Mouse (Mus musculus): ENCODE measurements around the gene Fes. TPM values are rescaled to one million over a fixed set of nuclear protein-coding genes. Genes with fewer than 3 reads are reported as not detected.

Gene Fes
- polyA plus RNA-seq, 1 experiment from 2014 or later, result 18.2 TPM

DNA sequence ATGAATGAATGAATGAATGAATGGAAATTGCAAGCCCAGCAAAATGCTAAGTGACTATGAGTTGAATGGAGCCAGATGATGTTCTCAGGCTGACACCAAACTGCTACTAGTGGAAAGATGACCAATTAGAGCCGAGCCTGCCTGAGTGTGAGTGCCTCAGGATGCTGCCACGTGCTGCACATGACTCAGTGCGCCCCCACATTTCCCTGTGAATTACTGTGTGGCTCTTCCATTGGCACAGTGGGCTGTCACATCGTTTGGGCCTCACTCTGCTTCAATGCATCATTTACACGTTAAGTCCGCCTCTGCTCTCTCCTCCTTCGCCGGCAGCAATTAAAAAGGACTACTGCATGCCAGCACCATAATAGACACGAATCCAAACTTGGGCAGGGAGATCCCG is 24.5 kb upstream of the Fes start:
- no peak overlapping the region for H3K27ac ChIP-seq (ENCODE audit: low read length)
- no peak overlapping the region for H3K9ac ChIP-seq (ENCODE audit: low read depth, low read length)
- H3K4me3 ChIP-seq (ENCODE audit: low read depth, low read length), result no peak overlapping the region
- H3K4me2 ChIP-seq (ENCODE audit: low read depth, low read length), result no peak overlapping the region
- WGBS (ENCODE audit: insufficient replicate concordance), result 70% methylated on average over 10 of the region's 10 CpGs
- no peaks in the 10 kb centered on the region for H3K9me3 ChIP-seq (replicated peaks; ENCODE audit: control insufficient read depth, low read length)
- H3K36me3 ChIP-seq (ENCODE audit: control insufficient read depth, insufficient read depth), result no peaks in the 10 kb centered on the region
- no peak for ATAC-seq (ENCODE audit: low read depth)
- H3K27me3 ChIP-seq (ENCODE audit: control insufficient read depth, insufficient read depth, low read depth, low read length), result no peaks in the 10 kb centered on the region
- no peaks in the 10 kb centered on the region; the same call in 1 of the 2 replicates for H3K4me1 ChIP-seq (ENCODE audit: control insufficient read depth, low read depth, low read length)

DNA sequence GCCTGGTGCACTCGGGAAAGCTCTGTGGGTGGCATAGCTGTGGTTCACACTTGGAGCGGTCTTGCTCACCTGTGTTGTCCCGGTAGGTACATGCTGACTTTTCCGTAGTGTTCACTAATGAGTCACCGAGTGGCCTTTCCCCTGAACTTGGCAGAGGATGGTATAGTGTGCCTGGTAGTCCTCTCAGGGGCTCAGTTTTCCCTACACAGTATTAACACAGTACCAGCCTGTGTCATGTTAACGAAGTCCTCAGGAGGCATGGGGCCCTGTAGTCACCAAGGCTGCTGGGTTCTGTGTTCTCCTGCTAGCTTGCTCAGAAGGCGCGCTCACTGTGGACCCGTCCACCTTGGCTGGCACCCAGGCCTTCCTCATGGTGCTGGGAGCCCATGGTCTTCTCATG is 22.6 kb upstream of the Fes start:
- H3K4me3 ChIP-seq (ENCODE audit: low read depth, low read length), result no peak overlapping the region
- no peak overlapping the region for H3K4me2 ChIP-seq (ENCODE audit: low read depth, low read length)
- no peaks in the 10 kb centered on the region for H3K4me1 ChIP-seq (ENCODE audit: control insufficient read depth, low read depth, low read length)
- H3K27ac ChIP-seq (ENCODE audit: low read length), result no peak overlapping the region
- ATAC-seq (ENCODE audit: low read depth), result no peak
- no peaks in the 10 kb centered on the region for H3K27me3 ChIP-seq (ENCODE audit: control insufficient read depth, insufficient read depth, low read depth, low read length)
- H3K9ac ChIP-seq (ENCODE audit: low read depth, low read length), result no peak overlapping the region
- no peaks in the 10 kb centered on the region for H3K36me3 ChIP-seq (ENCODE audit: control insufficient read depth, insufficient read depth)
- WGBS (ENCODE audit: insufficient replicate concordance), result 73% methylated on average over 9 of the region's 9 CpGs
- H3K9me3 ChIP-seq (replicated peaks; ENCODE audit: control insufficient read depth, low read length), result no peaks in the 10 kb centered on the region

DNA sequence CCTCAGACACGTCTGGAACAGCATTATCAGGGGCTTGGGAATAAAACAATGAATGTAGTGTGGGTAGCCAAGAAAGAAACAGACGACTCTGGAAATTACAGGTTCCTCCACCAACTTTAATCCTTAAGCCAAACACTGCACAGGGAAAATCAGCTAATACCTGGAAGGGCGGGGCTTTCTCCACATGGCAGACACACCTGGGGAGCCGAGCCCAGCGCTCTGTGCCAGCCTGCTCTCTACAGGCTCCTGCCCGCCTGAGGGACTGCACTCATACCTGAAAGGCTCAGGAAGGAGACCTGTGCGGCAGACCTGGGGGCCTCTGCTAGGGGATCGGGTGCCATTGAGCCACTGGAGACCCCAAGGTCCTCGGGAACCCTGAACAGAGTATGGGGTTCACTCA is 20.0 kb upstream of the Fes start:
- Histone ChIP-seq H3K9me3 (replicated peaks; ENCODE audit: control insufficient read depth, low read length) (no peaks in the 10 kb centered on the region), H3K27me3 (ENCODE audit: control insufficient read depth, insufficient read depth, low read depth, low read length) (peaks cover 19% of the 10 kb centered on the region), H3K36me3 (ENCODE audit: control insufficient read depth, insufficient read depth) (no peaks in the 10 kb centered on the region), H3K4me2 (ENCODE audit: low read depth, low read length) (no peak overlapping the region), H3K4me1 (ENCODE audit: control insufficient read depth, low read depth, low read length) (peaks cover 13% of the 10 kb centered on the region), H3K9ac (ENCODE audit: low read depth, low read length) (no peak overlapping the region; the same call in 1 of the 2 replicates), H3K27ac (ENCODE audit: low read length) (no peak overlapping the region), H3K4me3 (ENCODE audit: low read depth, low read length) (no peak overlapping the region)
- ATAC-seq (ENCODE audit: low read depth), result no peak
- 66% methylated on average over 9 of the region's 9 CpGs for WGBS (ENCODE audit: insufficient replicate concordance)

DNA sequence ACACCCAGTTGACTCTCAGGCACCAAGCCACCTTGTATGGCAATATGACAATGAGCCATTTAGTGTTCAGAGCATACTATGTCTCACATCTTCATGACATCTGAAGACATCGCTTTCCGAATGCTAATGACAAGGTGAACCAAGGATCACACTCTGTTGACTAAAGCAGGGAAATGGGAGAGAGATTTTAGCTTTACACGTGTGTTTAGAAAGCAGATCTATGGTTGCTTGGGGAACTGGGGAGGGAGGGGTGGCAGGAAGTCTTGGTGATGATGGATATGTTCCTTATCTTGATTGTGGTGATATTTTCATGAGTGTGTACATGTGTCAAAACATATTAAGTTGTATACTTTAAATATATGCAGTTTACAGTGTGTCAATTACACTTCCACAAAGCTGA is 18.4 kb upstream of the Fes start:
- peaks cover 34% of the 10 kb centered on the region for H3K27me3 ChIP-seq (ENCODE audit: control insufficient read depth, insufficient read depth, low read depth, low read length)
- H3K9ac ChIP-seq (ENCODE audit: low read depth, low read length), result no peak overlapping the region
- no peak for ATAC-seq (ENCODE audit: low read depth)
- H3K36me3 ChIP-seq (ENCODE audit: control insufficient read depth, insufficient read depth), result no peaks in the 10 kb centered on the region
- H3K4me3 ChIP-seq (ENCODE audit: low read depth, low read length), result no peak overlapping the region
- peaks cover 13% of the 10 kb centered on the region for H3K4me1 ChIP-seq (ENCODE audit: control insufficient read depth, low read depth, low read length)
- no peaks in the 10 kb centered on the region for H3K9me3 ChIP-seq (replicated peaks; ENCODE audit: control insufficient read depth, low read length)
- WGBS (ENCODE audit: insufficient replicate concordance), result 60% methylated on average over 3 of the region's 3 CpGs
- H3K27ac ChIP-seq (ENCODE audit: low read length), result no peak overlapping the region
- no peak overlapping the region for H3K4me2 ChIP-seq (ENCODE audit: low read depth, low read length)

DNA sequence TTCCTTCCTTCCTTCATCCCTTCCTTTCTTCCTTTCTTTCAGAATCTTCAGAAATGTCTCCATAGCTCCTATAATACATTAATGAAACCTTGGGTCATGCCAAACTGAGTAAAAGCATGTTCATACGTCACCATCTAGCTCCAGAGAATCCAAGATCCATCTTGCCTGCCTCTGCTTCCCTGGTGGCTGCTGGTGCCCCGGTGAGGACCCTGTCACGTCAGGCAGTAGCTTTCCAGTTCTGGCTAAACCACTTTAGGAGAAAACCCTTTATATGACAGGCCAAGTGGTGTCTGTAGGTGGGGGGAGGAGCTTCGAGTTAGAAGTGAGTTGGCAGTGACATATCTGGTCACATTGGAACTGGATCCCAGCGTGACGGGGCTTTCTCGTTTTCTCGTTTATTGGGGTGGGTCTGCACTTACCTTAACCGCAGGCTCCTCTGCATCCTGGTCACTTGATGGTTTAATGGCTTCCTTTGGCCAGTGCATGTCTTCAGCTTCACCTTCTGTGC is 17.5 kb upstream of the Fes start, which contains the start of gene Furin:
TSS of gene Furin (minus strand) at position 249 of the 508 bp plus-strand sequence.
- WGBS (ENCODE audit: insufficient replicate concordance), result 59% methylated on average over 9 of the region's 9 CpGs
- ATAC-seq (ENCODE audit: low read depth), result no peak
- no peak within 1 kb of the TSS for H3K9ac ChIP-seq (ENCODE audit: low read depth, low read length)
- H3K27ac ChIP-seq (ENCODE audit: low read length), result 0 out of 2 replicates have a peak within 1 kb of the TSS, but pooled peaks have one; percentile 17
- H3K4me2 ChIP-seq (ENCODE audit: low read depth, low read length), result no peak within 1 kb of the TSS
- H3K4me3 ChIP-seq (ENCODE audit: low read depth, low read length), result no peak within 1 kb of the TSS
- peaks cover 16% of the 10 kb centered on the region for H3K4me1 ChIP-seq (ENCODE audit: control insufficient read depth, low read depth, low read length)
- H3K36me3 ChIP-seq (ENCODE audit: control insufficient read depth, insufficient read depth), result no peaks in the 10 kb centered on the region
- no peaks in the 10 kb centered on the region for H3K9me3 ChIP-seq (replicated peaks; ENCODE audit: control insufficient read depth, low read length)
- H3K27me3 ChIP-seq (ENCODE audit: control insufficient read depth, insufficient read depth, low read depth, low read length), result peaks cover 37% of the 10 kb centered on the region

DNA sequence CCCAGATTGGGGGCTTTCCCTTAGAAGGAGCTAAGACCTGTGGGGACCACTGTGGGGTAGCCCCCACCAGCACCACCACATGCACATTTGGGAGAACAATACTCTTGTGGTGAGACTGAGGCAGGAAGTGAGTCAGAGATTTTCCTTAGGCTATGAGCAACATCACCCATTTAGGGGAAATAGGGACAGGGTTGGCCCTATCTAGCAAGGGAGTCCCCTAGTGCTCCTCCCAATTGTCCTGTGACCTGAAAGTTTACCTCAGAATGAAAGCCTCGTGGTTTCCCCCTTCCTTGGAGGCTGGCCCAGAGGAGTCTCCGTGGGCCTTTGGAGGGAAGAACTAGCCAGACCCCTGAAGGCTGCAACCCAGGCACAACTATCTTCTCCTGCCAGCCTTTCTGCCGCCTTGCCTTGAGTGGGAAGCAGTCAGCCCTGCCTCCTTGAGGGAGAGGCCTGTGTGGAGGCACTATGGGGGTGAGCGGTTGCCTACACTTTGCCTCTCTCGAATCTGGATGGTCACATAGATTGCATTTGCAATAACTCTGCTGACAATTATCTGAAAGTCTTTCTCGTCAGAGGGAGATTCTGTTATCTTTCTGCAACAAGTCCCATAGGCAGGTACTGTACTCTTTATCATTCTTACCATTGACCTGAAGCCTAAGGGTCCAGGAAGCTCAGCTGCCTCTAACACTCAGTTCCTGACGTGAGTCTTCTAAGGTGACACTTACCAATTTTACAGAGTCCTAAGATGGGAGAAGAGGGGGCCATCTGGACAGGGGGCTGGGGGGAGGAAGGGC is 16.6 kb upstream of the Fes start:
- Histone ChIP-seq H3K4me2 (ENCODE audit: low read depth, low read length) (no peak overlapping the region), H3K27ac (ENCODE audit: low read length) (peak overlapping the region; percentile 17; the same call in 1 of the 2 replicates), H3K9me3 (replicated peaks; ENCODE audit: control insufficient read depth, low read length) (no peaks in the 10 kb centered on the region), H3K4me1 (ENCODE audit: control insufficient read depth, low read depth, low read length) (peaks cover 16% of the 10 kb centered on the region), H3K9ac (ENCODE audit: low read depth, low read length) (no peak overlapping the region), H3K36me3 (ENCODE audit: control insufficient read depth, insufficient read depth) (no peaks in the 10 kb centered on the region), H3K27me3 (ENCODE audit: control insufficient read depth, insufficient read depth, low read depth, low read length) (peaks cover 37% of the 10 kb centered on the region), H3K4me3 (ENCODE audit: low read depth, low read length) (no peak overlapping the region)
- no peak for ATAC-seq (ENCODE audit: low read depth)
- WGBS (ENCODE audit: insufficient replicate concordance), result 20% methylated on average over 7 of the region's 7 CpGs

DNA sequence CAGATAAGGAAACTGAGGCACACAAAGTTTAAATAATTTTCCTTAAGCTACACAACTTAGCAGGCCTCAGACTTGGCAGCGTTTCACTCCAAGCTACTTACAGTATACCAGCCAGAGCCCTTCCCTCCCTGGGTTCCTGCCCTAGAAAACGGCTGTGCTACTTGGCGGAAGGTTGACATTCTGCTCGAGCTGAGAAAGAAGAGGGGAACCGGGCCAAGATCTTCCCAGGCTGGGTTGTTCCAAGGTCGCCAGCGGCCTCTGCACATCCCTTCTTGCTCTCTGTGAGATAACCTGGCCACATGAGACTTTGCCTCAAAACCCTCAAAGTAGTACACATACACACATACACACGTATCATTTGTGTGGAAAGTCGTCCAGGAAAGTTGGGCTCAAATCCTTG is 15.8 kb upstream of the Fes start:
- Histone ChIP-seq H3K4me3 (ENCODE audit: low read depth, low read length) (no peak overlapping the region), H3K9me3 (replicated peaks; ENCODE audit: control insufficient read depth, low read length) (no peaks in the 10 kb centered on the region), H3K27ac (ENCODE audit: low read length) (peak overlapping the region; percentile 14), H3K27me3 (ENCODE audit: control insufficient read depth, insufficient read depth, low read depth, low read length) (peaks cover 37% of the 10 kb centered on the region), H3K36me3 (ENCODE audit: control insufficient read depth, insufficient read depth) (no peaks in the 10 kb centered on the region), H3K4me1 (ENCODE audit: control insufficient read depth, low read depth, low read length) (peaks cover 16% of the 10 kb centered on the region), H3K4me2 (ENCODE audit: low read depth, low read length) (peak overlapping the region; percentile 81), H3K9ac (ENCODE audit: low read depth, low read length) (no peak overlapping the region)
- no peak for ATAC-seq (ENCODE audit: low read depth)
- 37% methylated on average over 9 of the region's 9 CpGs for WGBS (ENCODE audit: insufficient replicate concordance)

DNA sequence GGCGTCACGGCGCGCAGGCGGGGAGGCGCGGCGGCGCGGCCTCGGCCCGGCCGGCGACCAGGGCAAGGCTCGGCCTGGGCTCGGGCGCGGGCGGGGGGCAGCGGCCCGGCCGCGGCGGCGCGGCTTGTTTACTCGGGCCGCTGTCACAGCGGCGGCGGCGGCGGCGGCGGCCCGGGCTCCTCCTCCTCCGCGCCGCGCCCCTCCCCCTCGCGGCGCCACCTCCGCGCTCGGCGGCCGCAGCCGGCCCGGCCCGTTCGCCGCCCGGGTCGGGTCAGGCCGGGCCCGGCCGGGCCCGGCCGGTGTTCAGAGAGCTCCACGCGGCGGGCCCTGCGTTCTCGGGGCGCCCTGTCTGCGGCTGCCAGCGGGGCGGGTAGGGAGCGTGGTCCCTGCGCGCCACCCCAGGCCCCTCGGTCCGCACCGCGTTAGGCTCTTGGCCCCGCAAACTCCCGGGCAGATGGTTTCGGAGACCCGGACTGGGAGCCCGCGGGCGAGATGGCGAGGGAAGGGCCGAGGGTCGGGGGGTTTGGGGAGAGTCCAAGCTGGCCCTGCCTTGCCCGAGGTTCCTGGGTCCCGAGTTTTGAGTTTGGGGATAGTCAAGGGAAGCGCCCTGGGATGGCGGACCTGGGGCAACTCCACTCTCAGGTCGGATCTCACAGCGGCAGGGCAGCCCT is 15.0 kb upstream of the Fes start:
- WGBS (ENCODE audit: insufficient replicate concordance), result 2% methylated on average over 37 of the region's 92 CpGs
- Histone ChIP-seq H3K9me3 (replicated peaks; ENCODE audit: control insufficient read depth, low read length) (no peaks in the 10 kb centered on the region), H3K27me3 (ENCODE audit: control insufficient read depth, insufficient read depth, low read depth, low read length) (peaks cover 37% of the 10 kb centered on the region), H3K4me1 (ENCODE audit: control insufficient read depth, low read depth, low read length) (peaks cover 16% of the 10 kb centered on the region), H3K9ac (ENCODE audit: low read depth, low read length) (peak overlapping the region; percentile 77), H3K4me3 (ENCODE audit: low read depth, low read length) (peak overlapping the region; percentile 72), H3K4me2 (ENCODE audit: low read depth, low read length) (peak overlapping the region; percentile 81), H3K27ac (ENCODE audit: low read length) (peak overlapping the region; percentile 85), H3K36me3 (ENCODE audit: control insufficient read depth, insufficient read depth) (no peaks in the 10 kb centered on the region)
- ATAC-seq (ENCODE audit: low read depth), result peak; percentile 69

All from liver, embryonic 16.5 days (tissue).